Mouse (Mus musculus) E14TG2a.4 (cell line): ENCODE data around the gene Crhr2.
A peak's percentile ranks its signal among the peaks of the same experiment; 100 is the strongest.

Source experiments
- H3K27me3 ChIP-seq: 2 replicates; pipeline ENCODE4 v1.6.1; 2014; ENCODE audit warnings: low read length, control low read depth; ENCODE audit not compliant: insufficient read depth
- H3K36me3 ChIP-seq: 2 replicates; pipeline ENCODE4 v1.6.1; 2014; ENCODE audit warnings: low read length, control low read depth; ENCODE audit not compliant: insufficient read depth
- H3K4me1 ChIP-seq: replicated peaks from 2 replicates; pipeline ENCODE4 v1.6.1; 2014; ENCODE audit warnings: low read depth, low read length, control low read depth
- H3K4me3 ChIP-seq: replicated peaks from 2 replicates; pipeline ENCODE4 v1.5.1; 2014; ENCODE audit warnings: mild to moderate bottlenecking, low read length
- H3K9me3 ChIP-seq: 2 replicates; pipeline ENCODE4 v1.6.1; 2014; ENCODE audit warnings: low read length, control low read depth
- CTCF ChIP-seq: conservative IDR thresholded peaks from 2 replicates; pipeline ENCODE4 v1.5.1; 2014; ENCODE audit warnings: low read length
- NANOG ChIP-seq: IDR thresholded peaks from 2 replicates; pipeline ENCODE4 v1.6.1; 2014; ENCODE audit warnings: borderline replicate concordance, low read length, mixed read lengths
- POU5F1 ChIP-seq: IDR thresholded peaks from 2 replicates; pipeline ENCODE4 v1.6.1; 2014; ENCODE audit warnings: low read length, borderline replicate concordance

Crhr2 gene

DNA sequence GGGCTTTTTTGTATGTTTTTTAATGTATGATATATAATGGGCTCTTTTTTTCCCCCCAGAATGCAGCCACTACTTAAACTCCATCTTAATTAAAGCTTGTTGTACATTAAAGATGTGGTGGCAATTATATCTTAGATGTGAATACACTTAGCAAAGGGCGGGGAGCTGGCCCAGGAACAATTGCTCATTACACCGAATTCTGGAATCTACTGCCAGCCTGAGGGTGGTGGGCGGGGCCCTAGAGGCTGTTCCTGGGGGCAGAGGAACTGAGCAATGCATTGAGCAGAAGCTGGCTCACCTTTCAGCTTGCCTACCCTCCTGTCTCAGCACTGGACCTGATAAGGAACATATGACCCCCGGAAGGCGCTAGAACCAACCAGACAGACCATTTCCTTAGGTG lies 34.2 kb downstream of the Crhr2 start:
- Histone ChIP-seq H3K36me3 (no peaks in the 10 kb centered on the region), H3K4me3 (no peak overlapping the region), H3K27me3 (peaks cover 3% of the 10 kb centered on the region; the same call in 1 of the 2 replicates), H3K4me1 (peaks cover 16% of the 10 kb centered on the region), H3K9me3 (no peaks in the 10 kb centered on the region)
- TF ChIP-seq POU5F1 (no peak), CTCF (no peak), NANOG (no peak)

DNA sequence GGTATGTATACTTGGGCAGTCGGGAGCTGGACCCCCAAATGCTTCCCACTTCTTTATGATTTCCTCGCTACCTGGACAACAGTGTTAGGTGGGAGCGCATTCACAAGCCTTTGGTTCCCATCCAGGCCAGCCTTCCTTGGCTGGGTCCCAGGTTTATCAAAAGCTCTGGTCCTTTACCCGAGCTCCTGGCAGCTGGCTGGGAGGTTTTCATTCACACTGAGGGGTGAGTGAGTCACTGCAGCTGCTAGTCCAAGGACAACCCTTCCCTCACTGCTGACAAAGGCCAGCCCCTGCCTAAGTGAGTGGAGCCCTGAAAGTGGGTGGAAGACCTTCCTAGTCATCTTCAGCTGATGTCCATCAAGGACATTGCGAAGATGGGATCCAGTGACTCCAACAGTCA lies 34.8 kb downstream of the Crhr2 start:
- Histone ChIP-seq H3K4me1 (peaks cover 22% of the 10 kb centered on the region), H3K36me3 (no peaks in the 10 kb centered on the region), H3K9me3 (no peaks in the 10 kb centered on the region), H3K4me3 (no peak overlapping the region), H3K27me3 (0 out of 2 replicates have a peak, but pooled peaks cover 3% of the 10 kb centered on the region)
- TF ChIP-seq NANOG (no peak), CTCF (no peak), POU5F1 (no peak)

- peaks cover 12% of the 10 kb centered on the region; the same call in 1 of the 2 replicates for H3K27me3 ChIP-seq
- TF ChIP-seq CTCF (no peak), NANOG (no peak), POU5F1 (no peak)
- no peak overlapping the region for H3K4me3 ChIP-seq
- H3K36me3 ChIP-seq: no peaks in the 10 kb centered on the region
- no peaks in the 10 kb centered on the region for H3K9me3 ChIP-seq
- H3K4me1 ChIP-seq: peaks cover 28% of the 10 kb centered on the region
Observed at GRCm38 (mm10) chr6:55093431-55094146, 39.2 kb downstream of the Crhr2 start.

DNA sequence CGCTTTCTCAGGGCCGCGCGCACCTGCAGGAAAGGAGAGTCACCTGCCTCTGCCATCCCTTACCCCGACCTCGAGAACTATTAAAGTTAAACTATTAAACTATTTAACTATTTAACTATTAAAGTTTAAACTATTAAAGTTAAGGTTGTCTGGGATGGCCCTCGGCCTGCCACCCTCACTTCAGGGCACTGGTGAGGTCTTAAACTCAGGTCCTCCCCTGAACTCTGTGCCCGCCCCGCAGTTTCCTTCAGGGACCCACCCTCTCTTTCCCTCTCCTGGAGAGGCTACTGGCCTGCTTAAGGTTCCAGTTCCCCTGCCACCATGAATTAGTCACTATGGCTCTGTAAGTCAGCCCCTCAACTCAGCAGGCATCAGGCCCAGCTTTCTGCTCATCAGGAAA lies 41.4 kb downstream of the Crhr2 start:
- no peaks in the 10 kb centered on the region for H3K9me3 ChIP-seq
- H3K4me1 ChIP-seq: peaks cover 27% of the 10 kb centered on the region
- TF ChIP-seq CTCF: no peak
- no peak for TF ChIP-seq NANOG
- no peak for TF ChIP-seq POU5F1
- H3K36me3 ChIP-seq: no peaks in the 10 kb centered on the region
- no peak overlapping the region for H3K4me3 ChIP-seq
- H3K27me3 ChIP-seq: peaks cover 8% of the 10 kb centered on the region; the same call in 1 of the 2 replicates

GRCm38 (mm10) chr6:55090639-55091038 lies 42.2 kb downstream of the Crhr2 start:
- Histone ChIP-seq H3K4me1 (peaks cover 27% of the 10 kb centered on the region), H3K4me3 (no peak overlapping the region), H3K9me3 (no peaks in the 10 kb centered on the region), H3K27me3 (peaks cover 8% of the 10 kb centered on the region; the same call in 1 of the 2 replicates), H3K36me3 (no peaks in the 10 kb centered on the region)
- peak; percentile 33 for TF ChIP-seq CTCF
- no peak for TF ChIP-seq NANOG

- Histone ChIP-seq H3K9me3 (no peaks in the 10 kb centered on the region), H3K27me3 (peaks cover 6% of the 10 kb centered on the region; the same call in 1 of the 2 replicates), H3K4me3 (no peak overlapping the region), H3K36me3 (no peaks in the 10 kb centered on the region), H3K4me1 (peaks cover 13% of the 10 kb centered on the region)
- no peak for TF ChIP-seq CTCF
- TF ChIP-seq NANOG: no peak
- TF ChIP-seq POU5F1: no peak
Observed at GRCm38 (mm10) chr6:55087355-55087754, 45.5 kb downstream of the Crhr2 start.

DNA sequence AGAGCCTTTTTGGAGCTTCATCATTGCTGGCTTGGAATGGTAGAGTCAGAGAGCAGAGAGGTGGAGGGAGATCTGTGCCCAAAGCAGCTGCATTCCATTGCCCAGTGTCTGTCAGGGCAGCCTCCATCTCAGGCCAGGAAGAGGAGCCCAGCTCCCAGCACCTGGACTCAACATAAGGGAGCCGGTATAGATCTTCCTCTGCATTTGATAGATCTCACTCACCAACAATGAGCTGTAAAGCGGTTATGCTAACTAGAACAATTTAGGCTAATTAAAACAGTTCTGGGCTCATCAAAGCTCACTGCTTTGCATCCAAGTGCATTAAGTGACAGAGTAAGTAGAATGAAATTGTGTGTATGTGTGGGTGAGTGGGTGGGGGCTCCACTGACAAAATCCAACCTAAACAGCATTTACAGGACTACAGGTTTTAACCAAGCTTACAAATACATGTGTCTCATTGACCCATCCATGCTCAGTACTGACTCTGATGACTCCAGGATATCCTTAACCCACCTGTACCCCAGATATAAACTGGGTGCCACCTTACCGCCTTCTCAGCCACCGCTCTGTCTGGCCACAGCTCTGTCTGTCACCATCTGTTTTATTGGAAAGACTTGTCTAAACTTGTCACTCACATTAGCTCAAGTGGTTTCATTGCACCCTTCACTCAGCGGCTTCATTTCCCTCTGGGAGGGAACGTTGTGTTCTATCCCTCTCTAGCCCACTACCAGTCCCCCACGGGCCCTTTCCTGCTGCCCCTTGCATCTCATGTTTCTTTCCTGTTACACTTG lies 50.4 kb downstream of the Crhr2 start:
- Histone ChIP-seq H3K27me3 (no peaks in the 10 kb centered on the region), H3K36me3 (peaks cover 40% of the 10 kb centered on the region), H3K4me3 (no peak overlapping the region), H3K9me3 (no peaks in the 10 kb centered on the region), H3K4me1 (peaks cover 8% of the 10 kb centered on the region; the same call in 1 of the 2 replicates)
- no peak for TF ChIP-seq CTCF
- no peak for TF ChIP-seq NANOG
- no peak for TF ChIP-seq POU5F1

DNA sequence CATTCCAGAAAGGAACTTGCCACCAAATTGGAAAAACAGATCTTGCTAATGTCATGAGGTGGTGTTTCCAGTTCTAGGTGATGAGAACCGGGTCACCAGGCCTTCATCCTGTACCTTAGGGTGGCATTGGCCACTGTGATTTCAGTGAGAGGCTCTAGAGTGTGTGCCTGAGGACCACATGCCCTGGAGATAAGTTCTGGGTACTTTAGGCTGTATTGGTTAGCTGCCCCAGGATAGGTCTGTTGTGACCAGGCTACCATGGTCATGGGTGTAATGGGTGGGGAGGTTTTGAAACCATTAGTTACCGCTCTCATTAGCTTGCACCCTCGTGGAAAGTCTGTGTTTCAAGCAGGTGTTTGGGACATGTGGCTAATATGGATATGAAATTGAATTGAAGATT lies 51.4 kb downstream of the Crhr2 start:
- peaks cover 51% of the 10 kb centered on the region for H3K36me3 ChIP-seq
- H3K4me1 ChIP-seq: peaks cover 8% of the 10 kb centered on the region; the same call in 1 of the 2 replicates
- no peaks in the 10 kb centered on the region for H3K27me3 ChIP-seq
- H3K4me3 ChIP-seq: no peak overlapping the region
- H3K9me3 ChIP-seq: no peaks in the 10 kb centered on the region
- no peak for TF ChIP-seq CTCF
- TF ChIP-seq NANOG: no peak
- no peak for TF ChIP-seq POU5F1
